Mouse (Mus musculus): ENCODE data around the gene Nfxl1. TPM values are rescaled to one million over a fixed set of nuclear protein-coding genes. Genes with fewer than 3 reads are reported as not detected.
"Not testable (repeated sequence)": the region's sequence is repeated elsewhere in the genome, so short reads cannot be mapped to it uniquely, and the experiment has no call there.

Nfxl1 gene
- 7.6 and 11.6 TPM in 2 replicates for polyA plus RNA-seq (2011; ENCODE audit: insufficient read depth, insufficient read length, low replicate concordance, missing spikeins)

- under 1% methylated on average over 42 of the region's 42 CpGs for WGBS
- peak within 1 kb of the TSS; percentile 25; the same call in 1 of the 2 replicates for H3K27ac ChIP-seq (ENCODE audit: control insufficient read depth, insufficient read depth, low read depth, low read length, poor library complexity)
- TF ChIP-seq CTCF (IDR thresholded peaks at IDR 0.05; ENCODE audit: control insufficient read depth, insufficient read depth, low read length), result no peak
- peak; percentile 73; the same call in 1 of the 2 replicates for TF ChIP-seq POLR2A (IDR thresholded peaks at IDR 0.05; ENCODE audit: borderline replicate concordance, control insufficient read depth, low read depth, low read length)
Observed at GRCm38 (mm10) chr5:72559544-72560049, at the start of gene Nfxl1. TSS of gene Nfxl1 (minus strand) at chr5:72559684.

GRCm38 (mm10) chr5:72603138-72603537 is 43.7 kb upstream of the Nfxl1 start:
- WGBS, result 81% methylated on average over 4 of the region's 4 CpGs
- TF ChIP-seq POLR2A (IDR thresholded peaks at IDR 0.05; ENCODE audit: borderline replicate concordance, control insufficient read depth, low read depth, low read length), result no peak
- TF ChIP-seq CTCF (IDR thresholded peaks at IDR 0.05; ENCODE audit: control insufficient read depth, insufficient read depth, low read length), result no peak
- H3K4me1 ChIP-seq (ENCODE audit: control insufficient read depth, insufficient read depth, low read length), result no peaks in the 10 kb centered on the region
- H3K4me3 ChIP-seq (replicated peaks; ENCODE audit: control insufficient read depth, low read depth, low read length), result no peak overlapping the region
- H3K27ac ChIP-seq (ENCODE audit: control insufficient read depth, insufficient read depth, low read depth, low read length, poor library complexity), result no peak overlapping the region

More at GRCm38 (mm10) chr5:72559544-72560049, at the start of gene Nfxl1:
- Histone ChIP-seq H3K4me3 (replicated peaks; ENCODE audit: control insufficient read depth, low read depth, low read length) (peak within 1 kb of the TSS; percentile 82), H3K4me1 (ENCODE audit: control insufficient read depth, insufficient read depth, low read length) (no peaks in the 10 kb centered on the region)

GRCm38 (mm10) chr5:72601006-72601405 is 41.5 kb upstream of the Nfxl1 start:
- Histone ChIP-seq H3K4me3 (replicated peaks; ENCODE audit: control insufficient read depth, low read depth, low read length) (no peak overlapping the region), H3K4me1 (ENCODE audit: control insufficient read depth, insufficient read depth, low read length) (no peaks in the 10 kb centered on the region), H3K27ac (ENCODE audit: control insufficient read depth, insufficient read depth, low read depth, low read length, poor library complexity) (no peak overlapping the region)
- TF ChIP-seq POLR2A (IDR thresholded peaks at IDR 0.05; ENCODE audit: borderline replicate concordance, control insufficient read depth, low read depth, low read length) (no peak), CTCF (IDR thresholded peaks at IDR 0.05; ENCODE audit: control insufficient read depth, insufficient read depth, low read length) (peak; percentile 53; the same call in 1 of the 2 replicates)
- WGBS, result 12% methylated on average over 5 of the region's 5 CpGs

GRCm38 (mm10) chr5:72587192-72587681 is 27.8 kb upstream of the Nfxl1 start, which contains the start of gene Gm5868:
TSS of gene Gm5868 (minus strand) at chr5:72587551.
- Histone ChIP-seq H3K27ac (ENCODE audit: control insufficient read depth, insufficient read depth, low read depth, low read length, poor library complexity) (no peak within 1 kb of the TSS), H3K4me1 (ENCODE audit: control insufficient read depth, insufficient read depth, low read length) (no peaks in the 10 kb centered on the region), H3K4me3 (replicated peaks; ENCODE audit: control insufficient read depth, low read depth, low read length) (no peak within 1 kb of the TSS)
- TF ChIP-seq POLR2A (IDR thresholded peaks at IDR 0.05; ENCODE audit: borderline replicate concordance, control insufficient read depth, low read depth, low read length) (no peak), CTCF (IDR thresholded peaks at IDR 0.05; ENCODE audit: control insufficient read depth, insufficient read depth, low read length) (no peak)
- 6% methylated on average over 38 of the region's 38 CpGs for WGBS

GRCm38 (mm10) chr5:72586667-72587191 is 27.2 kb upstream of the Nfxl1 start:
- WGBS, result 45% methylated on average over 25 of the region's 25 CpGs
- H3K4me3 ChIP-seq (replicated peaks; ENCODE audit: control insufficient read depth, low read depth, low read length); H3K27ac ChIP-seq (ENCODE audit: control insufficient read depth, insufficient read depth, low read depth, low read length, poor library complexity); H3K4me1 ChIP-seq (ENCODE audit: control insufficient read depth, insufficient read depth, low read length): not testable (repeated sequence)

GRCm38 (mm10) chr5:72586122-72586521 is 26.6 kb upstream of the Nfxl1 start:
- not testable (repeated sequence) for H3K4me3 ChIP-seq (replicated peaks; ENCODE audit: control insufficient read depth, low read depth, low read length); H3K4me1 ChIP-seq (ENCODE audit: control insufficient read depth, insufficient read depth, low read length); H3K27ac ChIP-seq (ENCODE audit: control insufficient read depth, insufficient read depth, low read depth, low read length, poor library complexity)
- 46% methylated on average over 7 of the region's 7 CpGs for WGBS
- 0 out of 2 replicates have a peak, but pooled peaks have one; percentile 21 for TF ChIP-seq CTCF (IDR thresholded peaks at IDR 0.05; ENCODE audit: control insufficient read depth, insufficient read depth, low read length)

GRCm38 (mm10) chr5:72580970-72581332 is 21.5 kb upstream of the Nfxl1 start, which contains the start of gene Zar1:
TSS of gene Zar1 (minus strand) at chr5:72581254.
- not testable (repeated sequence) for H3K4me1 ChIP-seq (ENCODE audit: control insufficient read depth, insufficient read depth, low read length); H3K27ac ChIP-seq (ENCODE audit: control insufficient read depth, insufficient read depth, low read depth, low read length, poor library complexity); H3K4me3 ChIP-seq (replicated peaks; ENCODE audit: control insufficient read depth, low read depth, low read length)
- 15% methylated on average over 19 of the region's 21 CpGs for WGBS

GRCm38 (mm10) chr5:72580088-72580969 is 20.8 kb upstream of the Nfxl1 start:
- H3K4me3 ChIP-seq (replicated peaks; ENCODE audit: control insufficient read depth, low read depth, low read length); H3K4me1 ChIP-seq (ENCODE audit: control insufficient read depth, insufficient read depth, low read length); H3K27ac ChIP-seq (ENCODE audit: control insufficient read depth, insufficient read depth, low read depth, low read length, poor library complexity): not testable (repeated sequence)
- 8% methylated on average over 64 of the region's 73 CpGs for WGBS

GRCm38 (mm10) chr5:72579599-72579998 is 20.1 kb upstream of the Nfxl1 start:
- H3K27ac ChIP-seq (ENCODE audit: control insufficient read depth, insufficient read depth, low read depth, low read length, poor library complexity); H3K4me3 ChIP-seq (replicated peaks; ENCODE audit: control insufficient read depth, low read depth, low read length); H3K4me1 ChIP-seq (ENCODE audit: control insufficient read depth, insufficient read depth, low read length): not testable (repeated sequence)
- WGBS, result 76% methylated on average over 10 of the region's 10 CpGs
